Comparison of ENCODE assay signal across 26 mouse cellular contexts in genomic region chr4:148313601-148314000, GRCm38 (mm10). TPM values are rescaled to one million over a fixed set of nuclear protein-coding genes. Genes with fewer than 3 reads are reported as not detected.
DNase-seq lines count a peak whose midpoint lies in the region; ATAC-seq and TF ChIP-seq lines count a peak whose summit lies in the region.
"Had no signal": no experiment of that assay in that cellular context is flagged by ENCODE, and none has a peak within 500 bp of the region (broad histone marks: within the 10 kb centered on the region; RNA-seq: fewer than 3 reads in every experiment).

No protein-coding gene starts in this region.

- H3K4me3 ChIP-seq in forebrain, embryonic 10.5 days = no peak overlapping the region
- no peak overlapping the region for H3K4me3 ChIP-seq in forebrain, embryonic 16.5 days (replicated peaks; ENCODE audit: low read length)
- no peak overlapping the region for H3K4me3 ChIP-seq in kidney, postnatal 0 days (replicated peaks; ENCODE audit: low read depth, low read length)
- H3K4me3 ChIP-seq in megakaryocyte, embryonic 14.5 days (replicated peaks) = peak overlapping the region; percentile 42
- H3K4me3 ChIP-seq: embryonic facial prominence, embryonic 10.5 days; heart, adult 2 months; heart, embryonic 13.5 days; hindbrain, embryonic 15.5 days; limb, embryonic 10.5 days; midbrain, embryonic 13.5 days had no signal

- no peaks in the 10 kb centered on the region for H3K36me3 ChIP-seq in forebrain, embryonic 10.5 days (replicated peaks)
- H3K36me3 ChIP-seq in forebrain, embryonic 16.5 days (ENCODE audit: control insufficient read depth, insufficient read depth) = no peaks in the 10 kb centered on the region
- no peaks in the 10 kb centered on the region for H3K36me3 ChIP-seq in kidney, postnatal 0 days (ENCODE audit: insufficient read depth, low read length)
- peaks cover 47% of the 10 kb centered on the region for H3K36me3 ChIP-seq in megakaryocyte, embryonic 14.5 days (replicated peaks; ENCODE audit: low read length)
- H3K36me3 ChIP-seq: embryonic facial prominence, embryonic 10.5 days; heart, embryonic 13.5 days; hindbrain, embryonic 15.5 days; limb, embryonic 10.5 days; midbrain, embryonic 13.5 days had no signal

- H3K9me3 ChIP-seq in forebrain, embryonic 10.5 days = no peaks in the 10 kb centered on the region
- no peaks in the 10 kb centered on the region for H3K9me3 ChIP-seq in forebrain, embryonic 16.5 days (ENCODE audit: control insufficient read depth, low read length)
- no peaks in the 10 kb centered on the region for H3K9me3 ChIP-seq in kidney, postnatal 0 days (replicated peaks; ENCODE audit: low read length)
- H3K9me3 ChIP-seq in megakaryocyte, embryonic 14.5 days = peaks cover 1% of the 10 kb centered on the region; the same call in 1 of the 2 replicates
- H3K9me3 ChIP-seq: embryonic facial prominence, embryonic 10.5 days; heart, embryonic 13.5 days; hindbrain, embryonic 15.5 days; limb, embryonic 10.5 days; midbrain, embryonic 13.5 days had no signal

- ATAC-seq in forebrain, embryonic 16.5 days = no peak
- no peak for ATAC-seq in kidney, postnatal 0 days (replicated peaks; ENCODE audit: low FRiP score, low read depth)
- no peak for ATAC-seq in megakaryocyte, adult 5-6 weeks (ENCODE audit: poor library complexity, severe bottlenecking)
- ATAC-seq: activated CD4-positive, CD25-positive, alpha-beta regulatory T cell, adult 4 months had no signal

- peaks cover 25% of the 10 kb centered on the region for H3K4me1 ChIP-seq in forebrain, embryonic 10.5 days
- peaks cover 27% of the 10 kb centered on the region for H3K4me1 ChIP-seq in forebrain, embryonic 16.5 days (replicated peaks; ENCODE audit: control insufficient read depth, insufficient read depth, low read length)
- no peaks in the 10 kb centered on the region for H3K4me1 ChIP-seq in kidney, postnatal 0 days (replicated peaks; ENCODE audit: insufficient read depth, low read length)
- H3K4me1 ChIP-seq in megakaryocyte, embryonic 14.5 days = peaks cover 72% of the 10 kb centered on the region

- peaks cover 15% of the 10 kb centered on the region for H3K27me3 ChIP-seq in forebrain, embryonic 10.5 days (ENCODE audit: poor library complexity, severe bottlenecking)
- no peaks in the 10 kb centered on the region for H3K27me3 ChIP-seq in forebrain, embryonic 16.5 days (replicated peaks; ENCODE audit: control insufficient read depth, insufficient read depth, low read length)
- H3K27me3 ChIP-seq in kidney, postnatal 0 days (ENCODE audit: insufficient read depth, low read length) = no peaks in the 10 kb centered on the region
- H3K27me3 ChIP-seq in megakaryocyte, embryonic 14.5 days (replicated peaks) = peaks cover 52% of the 10 kb centered on the region
- H3K27me3 ChIP-seq: hindbrain, embryonic 15.5 days had no signal

- no peak overlapping the region for H3K4me2 ChIP-seq in forebrain, embryonic 16.5 days (ENCODE audit: low read length)
- no peak overlapping the region for H3K4me2 ChIP-seq in kidney, postnatal 0 days (ENCODE audit: low read length)
- H3K4me2 ChIP-seq: heart, embryonic 13.5 days; hindbrain, embryonic 15.5 days; midbrain, embryonic 13.5 days had no signal

- H3K9ac ChIP-seq in forebrain, embryonic 16.5 days (replicated peaks; ENCODE audit: low read depth, low read length) = no peak overlapping the region
- no peak overlapping the region for H3K9ac ChIP-seq in kidney, postnatal 0 days (ENCODE audit: low read depth, low read length)
- H3K9ac ChIP-seq: heart, embryonic 13.5 days; hindbrain, embryonic 15.5 days; midbrain, embryonic 13.5 days had no signal

- no peak for TF ChIP-seq CTCF in kidney, postnatal 0 days (IDR thresholded peaks at IDR 0.05; ENCODE audit: low read depth)

- DNase-seq in adrenal gland, adult 2 months = peak; percentile 59
- no peak for DNase-seq in adrenal gland, postnatal 4 days (ENCODE audit: low spot score in 2 of 2)
- DNase-seq in forebrain, embryonic 10.5 days (ENCODE audit: extremely low spot score, low spot score) = no peak
- peak; percentile 17 for DNase-seq in kidney, postnatal 0 days (ENCODE audit: low spot score)
- no peak for DNase-seq in kidney, adult 18-20 months
- DNase-seq: cerebellum, adult 2 months; cerebellum, postnatal 25 days; gastrocnemius, postnatal 36 days; heart, adult 2 months; heart, postnatal 14 days; lung, postnatal 14 days; thymus, adult 2 months; thymus, postnatal 4 days had no signal

- 47% methylated on average over 8 of the region's 8 CpGs for WGBS in forebrain, embryonic 10.5 days
- WGBS in forebrain, embryonic 16.5 days = 46% methylated on average over 8 of the region's 8 CpGs
- 32% methylated on average over 8 of the region's 8 CpGs for WGBS in kidney, postnatal 0 days

- 0 out of 2 replicates have a peak overlapping the region, but pooled peaks have one; percentile 25 for H3K27ac ChIP-seq in forebrain, embryonic 10.5 days
- H3K27ac ChIP-seq in forebrain, embryonic 16.5 days (ENCODE audit: low read length) = no peak overlapping the region
- no peak overlapping the region for H3K27ac ChIP-seq in kidney, postnatal 0 days
- H3K27ac ChIP-seq: embryonic facial prominence, embryonic 10.5 days; heart, adult 2 months; heart, embryonic 13.5 days; limb, embryonic 10.5 days had no signal

RNA-seq across cellular contexts. Expression of gene Disp3, which starts 25.8 kb away (rescaled TPM):
- total RNA-seq in adrenal gland, adult 2 months (2021) = under 1 TPM; 0.24 to 0.55 TPM
- polyA plus RNA-seq in adrenal gland, adult 2 months (2012; rRNA removed) = 0.59 and 1.0 TPM in 2 replicates
- total RNA-seq in adrenal gland, postnatal 4 days (2021) = 1 to 10 TPM in 1 of 2 experiments, under 1 TPM in 1; 0.95 to 1.2 TPM
- polyA plus RNA-seq in forebrain, embryonic 10.5 days (2016; fragmentation: Nextera tagmentation; extraction: Ambion mirVana) = 1.2 and 2.1 TPM in 2 replicates
- 11.8 and 12.2 TPM in 2 replicates for polyA plus RNA-seq in forebrain, embryonic 16.5 days (2015; fragmentation: Nextera tagmentation; extraction: Ambion mirVana)
- 0.15 and 0.21 TPM in 2 replicates for polyA plus RNA-seq in kidney, postnatal 0 days (2015; fragmentation: Nextera tagmentation; extraction: Ambion mirVana)
- polyA plus RNA-seq in megakaryocyte, embryonic 14.5 days (2012; ENCODE audit: insufficient read depth, low replicate concordance) = 1.0 and 1.9 TPM in 2 replicates
- not detected in 2 replicates for total RNA-seq in megakaryocyte, adult 5-6 weeks (2015)
- total RNA-seq in megakaryocyte, adult 5-6 weeks (2017) = not detected in 2 replicates
- total RNA-seq: heart, adult 2 months; heart, postnatal 14 days; liver, adult 2 months; megakaryocyte progenitor cell, adult 5-6 weeks; monocyte, adult 5-6 weeks; neutrophil, adult 5-6 weeks had no signal
- polyA plus RNA-seq: activated CD4-positive, CD25-positive, alpha-beta regulatory T cell, adult 4 months; heart, adult 2 months; liver, adult 2 months had no signal

Comparison
In these comparisons a context has a peak if more than half of its experiments do, and no peak if none do; other contexts are left out.
1. DNase-seq: peak in adrenal gland, adult 2 months (single experiment) and kidney, postnatal 0 days (single experiment); none in adrenal gland, postnatal 4 days (0 of 2), forebrain, embryonic 10.5 days (single experiment) and kidney, adult 18-20 months (single experiment).